Mouse (Mus musculus): ENCODE measurements around the gene Icam2. TPM values are rescaled to one million over a fixed set of nuclear protein-coding genes. Genes with fewer than 3 reads are reported as not detected.
A peak's percentile ranks its signal among the peaks of the same experiment; 100 is the strongest.
"Not testable (repeated sequence)": the region's sequence is repeated elsewhere in the genome, so short reads cannot be mapped to it uniquely, and the experiment has no call there.

Icam2 gene
- total and polyA plus RNA-seq, 3 experiments = 49.6 to 82.7 TPM; not detected in 1

- TF ChIP-seq MEF2A (IDR thresholded peaks at IDR 0.05; ENCODE audit: extremely low read depth, insufficient replicate concordance, low read depth, low read length, poor library complexity, severe bottlenecking) (no peak), CHD2 (IDR thresholded peaks at IDR 0.05; ENCODE audit: low read length) (no peak), HCFC1 (IDR thresholded peaks at IDR 0.05; ENCODE audit: low read depth, low read length) (no peak), SMC3 (IDR thresholded peaks at IDR 0.05; ENCODE audit: low read depth, low read length) (peak; percentile 79), USF2 (IDR thresholded peaks at IDR 0.05; ENCODE audit: borderline replicate concordance in 1 of 2, insufficient read depth in 1 of 2, low read depth in 1 of 2, low read length in 2 of 2) (no peak), UBTF (IDR thresholded peaks at IDR 0.05; ENCODE audit: borderline replicate concordance, insufficient read depth, low read depth, low read length) (no peak), NRF1 (IDR thresholded peaks at IDR 0.05; ENCODE audit: insufficient read depth, low read depth, low read length, poor library complexity, severe bottlenecking) (no peak), TCF12 (IDR thresholded peaks at IDR 0.05; ENCODE audit: low read depth, low read length) (no peak), CTCF (IDR thresholded peaks at IDR 0.05 in 2 of 3, conservative IDR thresholded peaks at IDR 0.05 in 1 of 3; ENCODE audit: control insufficient read depth in 1 of 3, insufficient read depth in 1 of 3, low read depth in 2 of 3, low read length in 3 of 3, poor library complexity in 1 of 3, severe bottlenecking in 1 of 3) (peak; percentile 46 to 75 (median 63)), POLR2AphosphoS2 (IDR thresholded peaks at IDR 0.05; ENCODE audit: low read length) (no peak), ZMIZ1 (IDR thresholded peaks at IDR 0.05; ENCODE audit: low read depth, low read length) (no peak), MAX (IDR thresholded peaks at IDR 0.05; ENCODE audit: low read length) (no peak), E2F4 (IDR thresholded peaks at IDR 0.05; ENCODE audit: borderline replicate concordance, low read depth, low read length) (no peak), POLR2A (IDR thresholded peaks at IDR 0.05; ENCODE audit: control insufficient read depth in 1 of 2, insufficient read depth in 1 of 2, low read depth in 1 of 2, low read length in 2 of 2, poor library complexity in 1 of 2) (no peak), TBP (IDR thresholded peaks at IDR 0.05; ENCODE audit: low read depth, low read length) (no peak), BHLHE40 (IDR thresholded peaks at IDR 0.05; ENCODE audit: borderline replicate concordance, low read depth, low read length) (no peak)
Observed at GRCm38 (mm10) chr11:106397656-106398055, 9.8 kb upstream of the Icam2 start (continued).

GRCm38 (mm10) chr11:106394055-106394454, 6.2 kb upstream of the Icam2 start:
- H3K27me3 ChIP-seq (ENCODE audit: control insufficient read depth in 1 of 2, insufficient read depth in 2 of 2, low read length in 2 of 2); H3K9ac ChIP-seq (ENCODE audit: control insufficient read depth, low read depth, low read length, poor library complexity, severe bottlenecking); H3K27ac ChIP-seq (ENCODE audit: control insufficient read depth, low read depth, low read length); DNase-seq (ENCODE audit: low read depth, low spot score); H3K4me3 ChIP-seq (ENCODE audit: control insufficient read depth in 1 of 2, insufficient read depth in 1 of 2, low read depth in 2 of 2, low read length in 2 of 2); H3K79me2 ChIP-seq (ENCODE audit: control insufficient read depth, insufficient read depth, low read length, poor library complexity); H3K9me3 ChIP-seq (replicated peaks; ENCODE audit: insufficient read depth, low read length): not testable (repeated sequence)
- Histone ChIP-seq H3K4me1 (ENCODE audit: control insufficient read depth in 1 of 2, insufficient read depth in 2 of 2, low read length in 2 of 2) (peaks cover 9 to 12% of the 10 kb centered on the region in 2 experiments), H3K36me3 (ENCODE audit: control insufficient read depth in 1 of 2, insufficient read depth in 2 of 2, low read length in 2 of 2) (peaks cover 2 to 16% of the 10 kb centered on the region in 2 experiments; a peak in 2 of 4 replicates)

DNA sequence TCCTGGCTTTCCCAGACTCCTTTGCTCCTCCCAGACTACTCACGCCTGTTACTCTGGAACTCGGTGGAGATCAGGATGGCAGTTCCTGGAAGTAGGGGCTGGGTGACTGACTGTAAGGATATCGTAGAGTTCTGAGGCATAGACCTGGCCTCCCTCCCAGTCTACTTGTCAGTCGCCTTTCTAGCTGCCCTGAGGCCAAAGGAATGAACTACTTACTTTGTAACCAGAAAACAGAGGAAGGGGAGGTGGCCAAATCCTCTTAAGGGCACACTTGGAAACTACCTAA, 5.4 kb upstream of the Icam2 start:
- H3K79me2 ChIP-seq (ENCODE audit: control insufficient read depth, insufficient read depth, low read length, poor library complexity) = no peaks in the 10 kb centered on the region
- no peak for DNase-seq (ENCODE audit: low read depth, low spot score)
- TF ChIP-seq NELFE (IDR thresholded peaks at IDR 0.05; ENCODE audit: low read depth, low read length) = no peak
- no peak for TF ChIP-seq UBTF (IDR thresholded peaks at IDR 0.05; ENCODE audit: borderline replicate concordance, insufficient read depth, low read depth, low read length)
- no peak for TF ChIP-seq MYC (IDR thresholded peaks at IDR 0.05; ENCODE audit: low read depth, low read length)
- TF ChIP-seq MEF2A (IDR thresholded peaks at IDR 0.05; ENCODE audit: extremely low read depth, insufficient replicate concordance, low read depth, low read length, poor library complexity, severe bottlenecking) = no peak
- TF ChIP-seq NRF1 (IDR thresholded peaks at IDR 0.05; ENCODE audit: insufficient read depth, low read depth, low read length, poor library complexity, severe bottlenecking) = no peak
- no peak for TF ChIP-seq SMC3 (IDR thresholded peaks at IDR 0.05; ENCODE audit: low read depth, low read length)
- TF ChIP-seq SIN3A (IDR thresholded peaks at IDR 0.05; ENCODE audit: low read length) = no peak
- TF ChIP-seq POLR2AphosphoS2 (IDR thresholded peaks at IDR 0.05; ENCODE audit: low read length) = no peak
- no peak for TF ChIP-seq EP300 (IDR thresholded peaks at IDR 0.05; ENCODE audit: low read depth in 1 of 2, low read length in 2 of 2)
- TF ChIP-seq CHD1 (IDR thresholded peaks at IDR 0.05; ENCODE audit: low read depth, low read length) = no peak
- peaks cover 2 to 20% of the 10 kb centered on the region in 2 experiments; a peak in 2 of 4 replicates for H3K36me3 ChIP-seq (ENCODE audit: control insufficient read depth in 1 of 2, insufficient read depth in 2 of 2, low read length in 2 of 2)
- no peaks in the 10 kb centered on the region for H3K27me3 ChIP-seq (ENCODE audit: control insufficient read depth in 1 of 2, insufficient read depth in 2 of 2, low read length in 2 of 2)
- no peak overlapping the region for H3K27ac ChIP-seq (ENCODE audit: control insufficient read depth, low read depth, low read length)
- H3K9ac ChIP-seq (ENCODE audit: control insufficient read depth, low read depth, low read length, poor library complexity, severe bottlenecking) = no peak overlapping the region
- no peak overlapping the region for H3K4me3 ChIP-seq (ENCODE audit: control insufficient read depth in 1 of 2, insufficient read depth in 1 of 2, low read depth in 2 of 2, low read length in 2 of 2)
- H3K9me3 ChIP-seq (replicated peaks; ENCODE audit: insufficient read depth, low read length) = no peaks in the 10 kb centered on the region
- H3K4me1 ChIP-seq (ENCODE audit: control insufficient read depth in 1 of 2, insufficient read depth in 2 of 2, low read length in 2 of 2) = peaks cover 9 to 18% of the 10 kb centered on the region in 2 experiments
